Mouse (Mus musculus): ENCODE data around the gene B3gnt9.
"Not testable (repeated sequence)": the region's sequence is repeated elsewhere in the genome, so short reads cannot be mapped to it uniquely, and the experiment has no call there.

B3gnt9 gene

GRCm38 (mm10) chr8:105254966-105255350 is at the start of gene B3gnt9:
Gene B3gnt9, minus strand, starts transcription at chr8:105255153.
- peak; percentile 98 for DNase-seq (ENCODE audit: low read depth, low spot score)

- peak; percentile 70 for DNase-seq (ENCODE audit: low read depth, low spot score)
These were observed 48.9 kb upstream of the B3gnt9 start for GRCm38 (mm10) chr8:105303874-105304273.

GRCm38 (mm10) chr8:105303396-105303795 is 48.4 kb upstream of the B3gnt9 start:
- peak; percentile 62 for DNase-seq (ENCODE audit: low read depth, low spot score)

- DNase-seq (ENCODE audit: low read depth, low spot score) = no peak
These were observed 45.0 kb upstream of the B3gnt9 start for GRCm38 (mm10) chr8:105299962-105300361.

GRCm38 (mm10) chr8:105298351-105299252 is 43.6 kb upstream of the B3gnt9 start:
- DNase-seq (ENCODE audit: low read depth, low spot score) = peak; percentile 73

GRCm38 (mm10) chr8:105297511-105298192 is 42.7 kb upstream of the B3gnt9 start, which contains the start of gene E2f4:
Gene E2f4, plus strand, starts transcription at chr8:105297663.
- DNase-seq (ENCODE audit: low read depth, low spot score) = peak; percentile 97

GRCm38 (mm10) chr8:105295895-105296573 is 41.1 kb upstream of the B3gnt9 start, which contains the start of gene Exoc3l:
Gene Exoc3l, minus strand, starts transcription at chr8:105296101.
- DNase-seq (ENCODE audit: low read depth, low spot score) = no peak

GRCm38 (mm10) chr8:105295256-105295655 is 40.3 kb upstream of the B3gnt9 start:
- no peak for DNase-seq (ENCODE audit: low read depth, low spot score)

- DNase-seq (ENCODE audit: low read depth, low spot score) = no peak
These were observed 39.8 kb upstream of the B3gnt9 start for GRCm38 (mm10) chr8:105294776-105295175.

GRCm38 (mm10) chr8:105293405-105293804 is 38.5 kb upstream of the B3gnt9 start:
- no peak for DNase-seq (ENCODE audit: low read depth, low spot score)

- DNase-seq (ENCODE audit: low read depth, low spot score) = peak; percentile 84
These were observed 37.5 kb upstream of the B3gnt9 start for GRCm38 (mm10) chr8:105292471-105292870.

- peak; percentile 54 for DNase-seq (ENCODE audit: low read depth, low spot score)
These were observed 36.8 kb upstream of the B3gnt9 start for GRCm38 (mm10) chr8:105291802-105292201.

GRCm38 (mm10) chr8:105291364-105291763 is 36.4 kb upstream of the B3gnt9 start:
- not testable (repeated sequence) for DNase-seq (ENCODE audit: low read depth, low spot score)

GRCm38 (mm10) chr8:105290554-105291314 is 35.8 kb upstream of the B3gnt9 start:
- peak; percentile 88 for DNase-seq (ENCODE audit: low read depth, low spot score)

GRCm38 (mm10) chr8:105289805-105290460 is 35.0 kb upstream of the B3gnt9 start, which contains the start of gene 4931428F04Rik:
Gene 4931428F04Rik, minus strand, starts transcription at chr8:105289864.
- DNase-seq (ENCODE audit: low read depth, low spot score) = no peak

GRCm38 (mm10) chr8:105288958-105289732 is 34.2 kb upstream of the B3gnt9 start:
- peak; percentile 100 for DNase-seq (ENCODE audit: low read depth, low spot score)

GRCm38 (mm10) chr8:105288231-105288630 is 33.3 kb upstream of the B3gnt9 start:
- DNase-seq (ENCODE audit: low read depth, low spot score) = peak; percentile 72

GRCm38 (mm10) chr8:105286907-105287306 is 32.0 kb upstream of the B3gnt9 start:
- peak; percentile 61 for DNase-seq (ENCODE audit: low read depth, low spot score)

- no peak for DNase-seq (ENCODE audit: low read depth, low spot score)
These were observed 30.6 kb upstream of the B3gnt9 start for GRCm38 (mm10) chr8:105285514-105285913.

- DNase-seq (ENCODE audit: low read depth, low spot score) = peak; percentile 45
These were observed 28.1 kb upstream of the B3gnt9 start for GRCm38 (mm10) chr8:105283074-105283473.

Measured in 3T3-L1 (cell line).